Mouse (Mus musculus) CH12.LX (cell line): ENCODE measurements at regions not wholly inside any gene's neighbourhood (a gene's known extent, or its start where the extent isn't known, plus 50 kb on each side); places are given as distances from the start of the nearest gene placed in this dataset.
A peak's percentile ranks its signal among the peaks of the same experiment; 100 is the strongest.
"Not testable (repeated sequence)": the region's sequence is repeated elsewhere in the genome, so short reads cannot be mapped to it uniquely, and the experiment has no call there.

Experiments
- DNase-seq: peaks from one replicate; pipeline ENCODE4 v3.0.0-alpha.2; 2013; ENCODE audit errors: extremely low read depth
- H3K27ac ChIP-seq: 2 replicates; pipeline ENCODE4 v1.5.1; 2012; ENCODE audit warnings: low read depth, mild to moderate bottlenecking, control low read depth, moderate library complexity; ENCODE audit not compliant: insufficient read depth
- H3K27me3 ChIP-seq: replicated peaks from 2 replicates; pipeline ENCODE3; 2012; ENCODE audit warnings: inconsistent platforms
- H3K36me3 ChIP-seq, 2 experiments: replicated peaks in 1 of 2; 2 replicates each; pipeline versions ENCODE3 to v1.6.1; 2012; ENCODE audit warnings: inconsistent platforms in 1 of 2, low read length in 1 of 2, mild to moderate bottlenecking in 1 of 2, mixed read lengths in 1 of 2, moderate library complexity in 1 of 2; ENCODE audit not compliant: control insufficient read depth in 1 of 2, insufficient read depth in 1 of 2
- H3K4me1 ChIP-seq, 2 experiments: 2 replicates each; pipeline ENCODE4 v1.6.1; 2012; ENCODE audit warnings: inconsistent platforms in 1 of 2, moderate library complexity in 1 of 2; ENCODE audit not compliant: insufficient read depth in 2 of 2, control insufficient read depth in 1 of 2
- H3K4me2 ChIP-seq: 2 replicates; pipeline ENCODE4 v1.6.1; 2012; ENCODE audit warnings: low read depth, mild to moderate bottlenecking, control low read depth; ENCODE audit not compliant: poor library complexity, insufficient read depth, severe bottlenecking
- H3K4me3 ChIP-seq, 3 experiments: fragments of 150-350 bp in 1 of 3; sonication (generic) in 1 of 3; replicated peaks in 1 of 3; 2 replicates each; pipeline versions ENCODE3 to v1.5.1; 2011 to 2012; ENCODE audit warnings: low read depth in 2 of 3, low read length in 2 of 3, mild to moderate bottlenecking in 2 of 3, moderate library complexity in 2 of 3, control low read depth in 1 of 3, improper control_type of control experiment in 1 of 3, inconsistent platforms in 1 of 3, mixed read lengths in 1 of 3; ENCODE audit not compliant: poor library complexity in 1 of 3
- H3K79me2 ChIP-seq: replicated peaks from 2 replicates; pipeline ENCODE4 v1.6.1; 2012; ENCODE audit warnings: mild to moderate bottlenecking, moderate library complexity; ENCODE audit not compliant: control insufficient read depth, poor library complexity, insufficient read depth, severe bottlenecking; ENCODE audit errors: extremely low read depth
- H3K9ac ChIP-seq: 2 replicates; pipeline ENCODE4 v1.6.1; 2012; ENCODE audit warnings: low read depth, mild to moderate bottlenecking, control low read depth, moderate library complexity; ENCODE audit not compliant: insufficient read depth
- H3K9me3 ChIP-seq: replicated peaks from 2 replicates; pipeline ENCODE3; 2012; ENCODE audit warnings: low read length, inconsistent platforms, mixed read lengths
- BHLHE40 ChIP-seq: IDR thresholded peaks from 2 replicates; pipeline ENCODE4 v1.6.1; 2011; ENCODE audit warnings: mild to moderate bottlenecking, low read depth, low read length, improper control_type of control experiment
- E2F4 ChIP-seq: IDR thresholded peaks from 2 replicates; pipeline ENCODE4 v1.6.1; 2011; ENCODE audit warnings: low read depth, low read length, improper control_type of control experiment; ENCODE audit not compliant: insufficient replicate concordance
- JUN ChIP-seq: IDR thresholded peaks from 2 replicates; pipeline ENCODE4 v1.6.1; 2011; ENCODE audit warnings: low read depth, mild to moderate bottlenecking, low read length, improper control_type of control experiment, moderate library complexity; ENCODE audit not compliant: insufficient read depth
- KAT2A ChIP-seq: IDR thresholded peaks from 2 replicates; pipeline ENCODE4 v1.6.1; 2012; ENCODE audit warnings: low read length, improper control_type of control experiment, inconsistent platforms; ENCODE audit not compliant: insufficient replicate concordance
- MAFK ChIP-seq: IDR thresholded peaks from 2 replicates; pipeline ENCODE4 v1.6.1; 2011; ENCODE audit warnings: low read length, improper control_type of control experiment; ENCODE audit not compliant: insufficient replicate concordance
- RAD21 ChIP-seq: IDR thresholded peaks from 2 replicates; pipeline ENCODE4 v1.6.1; 2011; ENCODE audit warnings: low read depth, mild to moderate bottlenecking, low read length, improper control_type of control experiment, moderate library complexity
- SMC3 ChIP-seq: IDR thresholded peaks from 2 replicates; pipeline ENCODE4 v1.6.1; 2011; ENCODE audit warnings: low read depth, low read length, improper control_type of control experiment
- UBTF ChIP-seq: IDR thresholded peaks from 2 replicates; pipeline ENCODE4 v1.6.1; 2012; ENCODE audit warnings: low read depth, mild to moderate bottlenecking, inconsistent platforms, low read length, improper control_type of control experiment, moderate library complexity
- USF1 ChIP-seq: IDR thresholded peaks from 2 replicates; pipeline ENCODE4 v1.6.1; 2014; ENCODE audit warnings: low read depth, mild to moderate bottlenecking, inconsistent platforms, low read length, improper control_type of control experiment
- dilution Hi-C: fragments of 300-500 bp; cut with MboI; formaldehyde crosslinking; loops from 2 replicates; pipeline ENCODE4 v1.14.3; 2020; ENCODE audit warnings: low sequenced_read_pairs; ENCODE audit not compliant: extremely low pct_unique_long_range_greater_than_20kb, extremely low pct_ligation_motif_present
- in situ Hi-C: fragments of 300-500 bp; cut with MboI; formaldehyde crosslinking; loops from 3 replicates; pipeline ENCODE4 v1.14.3; 2019; ENCODE audit warnings: low sequenced_read_pairs, low pct_ligation_motif_present, low pct_unique_long_range_greater_than_20kb, mixed read lengths

DNA sequence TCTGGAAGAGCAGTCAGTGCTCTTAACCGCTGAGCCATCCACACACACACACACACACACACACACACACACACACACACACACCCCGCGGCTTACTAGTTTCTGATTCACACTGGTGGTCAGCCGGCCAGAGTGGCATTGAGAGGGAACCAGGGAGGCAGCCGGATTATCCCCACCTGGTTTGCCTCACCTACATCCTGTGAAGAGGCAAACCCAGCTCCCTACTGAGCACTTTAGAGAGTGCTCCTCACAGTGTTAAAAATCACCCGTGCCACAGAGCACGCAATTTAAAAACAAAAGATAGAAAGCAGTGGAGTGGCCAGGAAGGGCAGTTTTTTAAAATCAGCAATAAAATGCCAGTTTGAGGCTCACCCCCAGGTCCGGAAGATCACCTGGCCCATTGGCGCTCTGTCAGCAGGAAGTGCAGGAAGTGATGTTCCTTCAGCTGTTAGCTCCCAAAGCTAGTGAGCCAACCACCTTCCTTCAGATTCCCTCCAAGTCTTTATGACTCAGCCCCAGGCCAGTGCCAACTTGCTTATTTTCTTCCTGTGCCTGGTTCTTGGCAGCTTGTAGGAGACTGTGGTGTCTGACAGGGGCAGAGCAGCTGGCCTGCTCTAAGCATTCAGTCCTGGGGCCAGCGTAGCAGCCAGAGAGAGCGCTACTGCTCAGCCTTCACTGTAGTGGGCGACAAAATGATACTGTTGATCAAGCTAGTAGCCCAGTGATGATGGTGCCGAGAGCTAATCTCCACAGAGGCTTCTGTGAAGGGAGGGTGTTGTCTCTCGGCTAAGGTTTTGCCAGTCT, 57.9 kb upstream of the Max start:
- H3K27ac ChIP-seq = no peak overlapping the region
- no peak for TF ChIP-seq UBTF
- no peak for TF ChIP-seq E2F4
- 0 out of 2 replicates have a peak, but pooled peaks have one; percentile 3 for TF ChIP-seq SMC3
- peak; percentile 1 for TF ChIP-seq RAD21
- no peak for TF ChIP-seq MAFK
- TF ChIP-seq, all 38 proteins: peak for 2

DNA sequence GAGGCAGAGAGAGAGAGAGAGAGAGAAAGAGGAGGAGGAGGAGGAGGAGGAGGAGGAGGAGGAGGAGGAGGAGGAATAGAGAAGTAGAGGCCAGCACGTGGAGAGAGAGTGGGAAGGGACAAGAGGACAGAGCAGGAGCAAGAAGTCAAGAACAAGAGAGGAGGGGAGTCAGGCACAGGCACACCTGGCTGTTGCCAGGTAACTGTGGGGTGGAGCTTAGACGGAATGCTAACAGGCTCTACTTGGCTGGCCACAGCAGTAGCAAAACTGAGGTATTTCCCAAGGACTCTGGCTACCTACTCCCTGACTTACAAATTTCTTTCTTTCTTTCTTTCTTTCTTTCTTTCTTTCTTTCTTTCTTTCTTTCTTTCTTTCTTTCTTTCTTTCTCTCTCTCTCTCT, 57.1 kb upstream of the Max start:
- H3K4me3 ChIP-seq, H3K9me3 ChIP-seq, H3K27ac ChIP-seq, H3K36me3 ChIP-seq, DNase-seq, H3K4me2 ChIP-seq, H3K4me1 ChIP-seq, H3K9ac ChIP-seq, dilution Hi-C loops, in situ Hi-C loops, H3K79me2 ChIP-seq, H3K27me3 ChIP-seq: not testable (repeated sequence)

More for the DNA sequence above, 57.9 kb upstream of the Max start:
- Histone ChIP-seq H3K36me3 (no peaks in the 10 kb centered on the region), H3K4me1 (peaks cover 2 to 8% of the 10 kb centered on the region in 2 experiments; a peak in 3 of 4 replicates), H3K79me2 (no peaks in the 10 kb centered on the region), H3K9ac (no peak overlapping the region), H3K4me2 (0 out of 2 replicates have a peak overlapping the region, but pooled peaks have one; percentile 39), H3K9me3 (peaks cover 1% of the 10 kb centered on the region), H3K4me3 (no peak overlapping the region), H3K27me3 (no peaks in the 10 kb centered on the region)
- DNase-seq = no peak
- in situ Hi-C loops = no loop called here
- dilution Hi-C loops = no loop called here

DNA sequence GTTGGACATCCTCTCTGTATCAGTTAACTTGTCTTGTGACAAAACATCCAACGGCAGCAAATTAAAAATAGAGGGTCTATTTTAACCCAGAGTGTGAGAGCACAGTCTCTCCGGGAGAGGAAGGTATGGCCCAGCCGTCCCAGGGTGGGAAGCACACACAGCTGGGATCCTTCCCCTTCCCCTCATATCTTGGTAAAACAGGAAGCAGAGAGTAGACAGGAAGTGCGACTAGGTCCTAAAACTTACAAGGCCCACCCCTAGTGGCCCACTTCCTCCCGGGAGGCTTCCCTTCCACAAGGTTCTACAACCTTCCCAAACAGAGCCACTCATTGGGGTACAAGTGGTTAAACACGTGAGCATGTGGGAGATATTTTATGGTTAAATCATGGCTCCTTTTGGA, 56.4 kb upstream of the Max start:
- Histone ChIP-seq H3K9ac (no peak overlapping the region), H3K4me3 (no peak overlapping the region), H3K36me3 (no peaks in the 10 kb centered on the region), H3K9me3 (peaks cover 1% of the 10 kb centered on the region), H3K27ac (no peak overlapping the region), H3K4me2 (no peak overlapping the region), H3K79me2 (no peaks in the 10 kb centered on the region), H3K4me1 (peaks cover 2 to 8% of the 10 kb centered on the region in 2 experiments; a peak in 3 of 4 replicates), H3K27me3 (no peaks in the 10 kb centered on the region)
- no peak for TF ChIP-seq KAT2A
- TF ChIP-seq USF1 = no peak
- no peak for TF ChIP-seq BHLHE40
- TF ChIP-seq JUN = no peak
- in situ Hi-C loops (no loop called here), dilution Hi-C loops (no loop called here)
- DNase-seq = no peak
